Mouse (Mus musculus): ENCODE measurements at regions not wholly inside any gene's neighbourhood (a gene's known extent, or its start where the extent isn't known, plus 50 kb on each side); places are given as distances from the start of the nearest gene placed in this dataset.

DNA sequence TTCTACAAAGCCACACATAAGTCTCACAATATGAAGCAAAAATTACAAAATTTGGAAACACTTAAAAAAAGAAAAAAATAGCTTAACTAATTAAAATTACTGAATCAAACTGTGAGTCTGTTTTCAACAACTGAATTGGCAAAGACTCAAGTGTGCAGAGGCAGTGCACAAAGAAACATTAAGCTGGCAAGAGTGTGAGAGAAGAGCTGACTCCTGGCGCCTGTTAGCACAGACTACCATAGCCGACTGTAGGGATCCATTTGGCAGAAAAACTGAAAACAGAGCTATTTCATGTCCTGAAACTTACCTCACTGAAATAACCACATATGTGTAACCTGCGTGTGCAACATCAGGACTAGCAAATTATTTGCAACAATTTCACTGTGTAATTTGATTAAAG lies 746.4 kb upstream of the Cypt12 start:
- Histone ChIP-seq H3K9ac (replicated peaks; ENCODE audit: low read depth, low read length) (no peak overlapping the region), H3K9me3 (replicated peaks; ENCODE audit: control insufficient read depth, low read length) (no peaks in the 10 kb centered on the region), H3K4me2 (ENCODE audit: low read depth, low read length) (no peak overlapping the region), H3K36me3 (replicated peaks; ENCODE audit: control insufficient read depth, insufficient read depth, low read length) (no peaks in the 10 kb centered on the region), H3K4me3 (ENCODE audit: low read depth, low read length) (no peak overlapping the region), H3K27ac (ENCODE audit: low read depth) (no peak overlapping the region), H3K4me1 (ENCODE audit: control insufficient read depth, insufficient read depth) (no peaks in the 10 kb centered on the region), H3K27me3 (ENCODE audit: control insufficient read depth, insufficient read depth, low read length) (no peaks in the 10 kb centered on the region)
- 69% methylated on average over 3 of the region's 3 CpGs for WGBS
- DNase-seq (ENCODE audit: low spot score) (no peak), ATAC-seq (ENCODE audit: insufficient read depth, low read depth) (no peak)
- no peak for TF ChIP-seq EP300 (IDR thresholded peaks at IDR 0.05; ENCODE audit: low read depth)
- no peak for TF ChIP-seq CTCF (IDR thresholded peaks at IDR 0.05; ENCODE audit: low read depth)

DNA sequence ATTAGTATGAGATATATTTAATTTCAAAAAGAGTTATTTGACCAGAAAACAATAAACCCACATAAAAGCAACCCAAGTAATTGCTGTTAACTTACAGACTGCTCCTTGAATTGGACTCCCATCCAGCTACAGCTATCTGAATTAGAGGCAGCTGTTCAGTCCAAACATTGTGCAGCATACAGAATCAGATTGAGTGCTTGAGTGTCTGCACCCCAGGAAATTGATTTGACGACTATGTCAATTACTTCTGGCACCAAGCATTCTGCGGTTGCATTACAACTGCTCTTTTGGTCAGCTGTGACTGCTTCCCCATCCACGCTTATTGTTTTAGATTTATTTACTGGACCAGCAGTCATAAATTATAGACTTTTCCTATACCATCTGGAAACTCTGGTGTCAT lies 734.2 kb upstream of the Cypt12 start:
- no peaks in the 10 kb centered on the region for H3K36me3 ChIP-seq (replicated peaks; ENCODE audit: control insufficient read depth, insufficient read depth, low read length)
- 71% methylated on average over 3 of the region's 3 CpGs for WGBS
- ATAC-seq (ENCODE audit: insufficient read depth, low read depth) = no peak
- TF ChIP-seq CTCF (IDR thresholded peaks at IDR 0.05; ENCODE audit: low read depth) = no peak
- TF ChIP-seq EP300 (IDR thresholded peaks at IDR 0.05; ENCODE audit: low read depth) = no peak
- no peaks in the 10 kb centered on the region for H3K27me3 ChIP-seq (ENCODE audit: control insufficient read depth, insufficient read depth, low read length)
- no peak overlapping the region for H3K4me3 ChIP-seq (ENCODE audit: low read depth, low read length)
- no peak overlapping the region for H3K27ac ChIP-seq (ENCODE audit: low read depth)
- no peak overlapping the region for H3K4me2 ChIP-seq (ENCODE audit: low read depth, low read length)
- no peak for DNase-seq (ENCODE audit: low spot score)
- H3K9ac ChIP-seq (replicated peaks; ENCODE audit: low read depth, low read length) = no peak overlapping the region
- H3K9me3 ChIP-seq (replicated peaks; ENCODE audit: control insufficient read depth, low read length) = no peaks in the 10 kb centered on the region
- no peaks in the 10 kb centered on the region for H3K4me1 ChIP-seq (ENCODE audit: control insufficient read depth, insufficient read depth)

DNA sequence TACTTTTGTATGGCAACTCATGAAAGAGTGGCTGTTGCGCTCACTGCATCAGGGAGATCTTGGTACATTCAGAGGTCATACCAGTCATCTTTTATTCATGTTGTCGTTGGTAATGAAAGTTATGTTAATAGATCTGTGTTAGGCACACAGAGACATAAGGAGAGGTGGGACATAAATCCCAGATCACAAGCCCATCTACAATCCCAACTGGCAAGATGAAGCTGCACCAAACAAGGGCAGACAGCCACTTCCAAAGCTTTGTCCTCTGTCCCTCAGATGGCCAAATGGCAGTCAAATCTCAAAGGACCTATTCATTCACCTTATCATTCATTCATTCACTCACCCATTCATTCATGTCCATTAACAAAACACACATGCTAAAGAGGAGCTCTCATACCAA lies 731.4 kb upstream of the Cypt12 start:
- Histone ChIP-seq H3K9ac (replicated peaks; ENCODE audit: low read depth, low read length) (no peak overlapping the region), H3K9me3 (replicated peaks; ENCODE audit: control insufficient read depth, low read length) (no peaks in the 10 kb centered on the region), H3K36me3 (replicated peaks; ENCODE audit: control insufficient read depth, insufficient read depth, low read length) (no peaks in the 10 kb centered on the region), H3K27me3 (ENCODE audit: control insufficient read depth, insufficient read depth, low read length) (no peaks in the 10 kb centered on the region), H3K4me1 (ENCODE audit: control insufficient read depth, insufficient read depth) (no peaks in the 10 kb centered on the region), H3K4me3 (ENCODE audit: low read depth, low read length) (no peak overlapping the region), H3K4me2 (ENCODE audit: low read depth, low read length) (no peak overlapping the region), H3K27ac (ENCODE audit: low read depth) (no peak overlapping the region)
- WGBS = 70% methylated on average over 2 of the region's 2 CpGs
- ATAC-seq (ENCODE audit: insufficient read depth, low read depth) (no peak), DNase-seq (ENCODE audit: low spot score) (no peak)
- TF ChIP-seq CTCF (IDR thresholded peaks at IDR 0.05; ENCODE audit: low read depth) (no peak), EP300 (IDR thresholded peaks at IDR 0.05; ENCODE audit: low read depth) (no peak)

DNA sequence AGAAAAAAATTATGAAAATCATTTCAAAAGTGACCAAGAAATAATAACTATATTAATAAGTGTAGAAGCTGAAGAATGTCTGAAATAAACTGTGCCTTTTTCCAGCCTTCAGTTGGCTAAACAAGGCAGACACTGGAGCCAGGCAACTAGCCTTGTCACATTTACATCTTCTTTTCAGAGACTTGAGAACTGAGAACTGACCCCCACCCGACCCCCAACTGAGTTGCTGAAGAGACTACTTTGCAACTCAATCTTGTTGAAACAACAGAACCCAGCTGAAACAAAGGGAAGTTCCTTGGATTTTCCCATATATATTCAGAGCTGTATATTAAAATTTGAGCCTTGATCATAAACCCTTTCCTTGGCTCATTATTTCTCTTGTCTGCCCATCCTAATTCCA lies 709.8 kb upstream of the Cypt12 start:
- no peak overlapping the region for H3K4me2 ChIP-seq (ENCODE audit: low read depth, low read length)
- no peak overlapping the region for H3K4me3 ChIP-seq (ENCODE audit: low read depth, low read length)
- TF ChIP-seq CTCF (IDR thresholded peaks at IDR 0.05; ENCODE audit: low read depth) (no peak), EP300 (IDR thresholded peaks at IDR 0.05; ENCODE audit: low read depth) (no peak)
- no peak overlapping the region for H3K9ac ChIP-seq (replicated peaks; ENCODE audit: low read depth, low read length)
- no peaks in the 10 kb centered on the region for H3K36me3 ChIP-seq (replicated peaks; ENCODE audit: control insufficient read depth, insufficient read depth, low read length)
- H3K27ac ChIP-seq (ENCODE audit: low read depth) = no peak overlapping the region
- no peak for DNase-seq (ENCODE audit: low spot score)
- no peaks in the 10 kb centered on the region for H3K9me3 ChIP-seq (replicated peaks; ENCODE audit: control insufficient read depth, low read length)
- 15% methylated on average over 1 of the region's 1 CpGs for WGBS
- ATAC-seq (ENCODE audit: insufficient read depth, low read depth) = no peak
- H3K27me3 ChIP-seq (ENCODE audit: control insufficient read depth, insufficient read depth, low read length) = no peaks in the 10 kb centered on the region
- no peaks in the 10 kb centered on the region for H3K4me1 ChIP-seq (ENCODE audit: control insufficient read depth, insufficient read depth)

DNA sequence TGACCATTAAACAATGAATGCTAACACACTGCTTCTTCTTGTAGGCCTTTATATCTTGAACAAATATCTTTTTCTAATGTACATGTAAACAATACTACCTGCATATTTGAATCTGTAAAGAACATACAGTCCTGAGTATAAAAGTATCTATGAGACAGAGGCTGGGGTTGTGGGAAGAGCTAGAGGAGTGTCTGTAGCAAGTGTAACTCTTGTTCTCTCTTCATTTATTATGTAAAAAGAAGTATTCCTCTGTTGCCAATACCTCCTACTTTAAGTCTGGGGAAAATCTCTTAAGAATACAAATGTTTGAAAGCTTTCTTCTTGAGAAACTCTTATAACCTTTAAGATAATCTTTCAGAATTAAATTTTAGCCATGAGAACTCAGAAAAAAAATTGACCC lies 689.8 kb upstream of the Cypt12 start:
- no peaks in the 10 kb centered on the region for H3K27me3 ChIP-seq (ENCODE audit: control insufficient read depth, insufficient read depth, low read length)
- H3K4me1 ChIP-seq (ENCODE audit: control insufficient read depth, insufficient read depth) = no peaks in the 10 kb centered on the region
- ATAC-seq (ENCODE audit: insufficient read depth, low read depth) (no peak), DNase-seq (ENCODE audit: low spot score) (no peak)
- H3K36me3 ChIP-seq (replicated peaks; ENCODE audit: control insufficient read depth, insufficient read depth, low read length) = no peaks in the 10 kb centered on the region
- no peak overlapping the region for H3K9ac ChIP-seq (replicated peaks; ENCODE audit: low read depth, low read length)
- H3K4me2 ChIP-seq (ENCODE audit: low read depth, low read length) = no peak overlapping the region
- H3K9me3 ChIP-seq (replicated peaks; ENCODE audit: control insufficient read depth, low read length) = no peaks in the 10 kb centered on the region
- TF ChIP-seq EP300 (IDR thresholded peaks at IDR 0.05; ENCODE audit: low read depth) (no peak), CTCF (IDR thresholded peaks at IDR 0.05; ENCODE audit: low read depth) (no peak)
- no peak overlapping the region for H3K27ac ChIP-seq (ENCODE audit: low read depth)
- H3K4me3 ChIP-seq (ENCODE audit: low read depth, low read length) = no peak overlapping the region

- no peak overlapping the region for H3K9ac ChIP-seq (replicated peaks; ENCODE audit: low read depth, low read length)
- no peaks in the 10 kb centered on the region for H3K27me3 ChIP-seq (ENCODE audit: control insufficient read depth, insufficient read depth, low read length)
- H3K4me1 ChIP-seq (ENCODE audit: control insufficient read depth, insufficient read depth) = no peaks in the 10 kb centered on the region
- no peaks in the 10 kb centered on the region for H3K9me3 ChIP-seq (replicated peaks; ENCODE audit: control insufficient read depth, low read length)
- ATAC-seq (ENCODE audit: insufficient read depth, low read depth) = no peak
- 52% methylated on average over 3 of the region's 3 CpGs for WGBS
- DNase-seq (ENCODE audit: low spot score) = no peak
- no peak overlapping the region for H3K4me2 ChIP-seq (ENCODE audit: low read depth, low read length)
- no peak overlapping the region for H3K4me3 ChIP-seq (ENCODE audit: low read depth, low read length)
- TF ChIP-seq CTCF (IDR thresholded peaks at IDR 0.05; ENCODE audit: low read depth) = no peak
- TF ChIP-seq EP300 (IDR thresholded peaks at IDR 0.05; ENCODE audit: low read depth) = no peak
- no peak overlapping the region for H3K27ac ChIP-seq (ENCODE audit: low read depth)
- no peaks in the 10 kb centered on the region for H3K36me3 ChIP-seq (replicated peaks; ENCODE audit: control insufficient read depth, insufficient read depth, low read length)
Observed at GRCm38 (mm10) chr3:17259093-17259492, 689.1 kb upstream of the Cypt12 start.
